Mouse (Mus musculus) midbrain, embryonic 15.5 days (tissue): ENCODE measurements around the gene Tmem243. TPM values are rescaled to one million over a fixed set of nuclear protein-coding genes. Genes with fewer than 3 reads are reported as not detected.

Source experiments
- ATAC-seq: fragments of 200-750 bp; cut with Nextera tagmentation; replicated peaks from 2 replicates; pipeline ENCODE4 v1.8.0; 2017; ENCODE audit warnings: moderate TSS enrichment
- H3K27ac ChIP-seq: fragments of 300-500 bp; sonication (generic); 2 replicates; pipeline ENCODE4 v1.5.1; 2015; ENCODE audit warnings: mild to moderate bottlenecking, inconsistent platforms
- H3K27me3 ChIP-seq: fragments of 300-500 bp; sonication (generic); replicated peaks from 2 replicates; pipeline ENCODE4 v1.6.1; 2015; ENCODE audit warnings: inconsistent platforms
- H3K36me3 ChIP-seq: fragments of 300-500 bp; sonication (generic); replicated peaks from 2 replicates; pipeline ENCODE4 v1.6.1; 2015; ENCODE audit warnings: inconsistent platforms
- H3K4me1 ChIP-seq: fragments of 300-500 bp; sonication (generic); 2 replicates; pipeline ENCODE4 v1.6.1; 2015; ENCODE audit warnings: inconsistent platforms
- H3K4me2 ChIP-seq: fragments of 300-500 bp; sonication (generic); 2 replicates; pipeline ENCODE4 v1.6.1; 2015; ENCODE audit warnings: inconsistent platforms, mild to moderate bottlenecking, moderate library complexity
- H3K4me3 ChIP-seq: fragments of 300-500 bp; sonication (generic); 2 replicates; pipeline ENCODE4 v1.5.1; 2015; ENCODE audit warnings: mild to moderate bottlenecking, inconsistent platforms
- H3K9ac ChIP-seq: fragments of 300-500 bp; sonication (generic); 2 replicates; pipeline ENCODE4 v1.6.1; 2015; ENCODE audit warnings: mild to moderate bottlenecking, inconsistent platforms
- H3K9me3 ChIP-seq: fragments of 300-500 bp; sonication (generic); 2 replicates; pipeline ENCODE4 v1.6.1; 2016; ENCODE audit warnings: inconsistent platforms
- WGBS: fragments of 180-500 bp; shearing (Covaris S2); methylation state at CpG from one replicate; pipeline ENCODE4 v1.1.7; 2015; ENCODE audit warnings: mixed read lengths; 5-methylcytosine and 5-hydroxymethylcytosine counted together
- polyA plus RNA-seq: library from polyadenylated mRNA; unstranded; fragments of >200 nt; fragmentation: Nextera tagmentation; extraction: Ambion mirVana; gene quantifications from 2 replicates; pipeline ENCODE4 v1.2.1, GENCODE M21; 2015

The Tmem243 gene
- polyA plus RNA-seq, 1 experiment from 2014 or later = 11.2 TPM

GRCm38 (mm10) chr5:9111285-9111684 lies 10.8 kb downstream of the Tmem243 start:
- WGBS = 61% methylated on average over 2 of the region's 2 CpGs
- no peak overlapping the region for H3K4me3 ChIP-seq
- H3K36me3 ChIP-seq = no peaks in the 10 kb centered on the region
- no peaks in the 10 kb centered on the region for H3K27me3 ChIP-seq
- no peak overlapping the region for H3K4me2 ChIP-seq
- no peaks in the 10 kb centered on the region for H3K9me3 ChIP-seq
- H3K27ac ChIP-seq = no peak overlapping the region
- no peak for ATAC-seq
- H3K4me1 ChIP-seq = no peaks in the 10 kb centered on the region
- H3K9ac ChIP-seq = no peak overlapping the region

GRCm38 (mm10) chr5:9111759-9112158 lies 11.3 kb downstream of the Tmem243 start:
- WGBS = 17% methylated on average over 5 of the region's 5 CpGs
- H3K27ac ChIP-seq = no peak overlapping the region
- H3K4me1 ChIP-seq = no peaks in the 10 kb centered on the region
- H3K9me3 ChIP-seq = no peaks in the 10 kb centered on the region
- H3K27me3 ChIP-seq = no peaks in the 10 kb centered on the region
- no peak overlapping the region for H3K4me2 ChIP-seq
- H3K36me3 ChIP-seq = no peaks in the 10 kb centered on the region
- ATAC-seq = peak; percentile 76
- no peak overlapping the region for H3K9ac ChIP-seq
- H3K4me3 ChIP-seq = no peak overlapping the region

DNA sequence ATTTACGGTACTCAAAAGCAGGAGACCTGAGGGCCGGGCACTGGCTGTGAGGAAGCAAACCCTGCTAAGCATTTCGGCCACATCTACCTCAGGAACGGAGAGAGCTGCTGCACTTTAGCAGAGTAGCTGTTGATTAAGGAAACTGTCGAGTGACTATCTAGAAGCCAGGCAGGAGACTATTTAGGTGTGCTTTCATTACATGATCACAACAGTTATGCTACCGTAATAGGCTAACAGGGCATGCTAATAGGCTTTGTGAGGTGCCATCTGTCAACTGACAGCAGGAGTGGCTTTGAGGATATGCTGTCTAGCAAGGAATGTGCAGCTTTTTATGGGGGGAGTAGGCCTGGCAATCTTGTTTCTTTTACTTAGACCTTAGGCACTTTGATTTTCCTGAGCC lies 13.7 kb downstream of the Tmem243 start:
- no peak overlapping the region for H3K9ac ChIP-seq
- no peaks in the 10 kb centered on the region for H3K9me3 ChIP-seq
- no peak overlapping the region for H3K4me2 ChIP-seq
- no peak overlapping the region for H3K4me3 ChIP-seq
- no peaks in the 10 kb centered on the region for H3K4me1 ChIP-seq
- H3K27ac ChIP-seq = no peak overlapping the region
- WGBS = 46% methylated on average over 6 of the region's 6 CpGs
- H3K27me3 ChIP-seq = no peaks in the 10 kb centered on the region
- ATAC-seq = peak; percentile 51; the same call in 1 of the 2 replicates
- H3K36me3 ChIP-seq = peaks cover 5% of the 10 kb centered on the region

GRCm38 (mm10) chr5:9124134-9124533 lies 23.7 kb downstream of the Tmem243 start:
- H3K9me3 ChIP-seq = no peaks in the 10 kb centered on the region
- H3K36me3 ChIP-seq = peaks cover 55% of the 10 kb centered on the region
- H3K9ac ChIP-seq = no peak overlapping the region
- H3K4me2 ChIP-seq = no peak overlapping the region
- H3K27me3 ChIP-seq = no peaks in the 10 kb centered on the region
- WGBS = 86% methylated on average over 2 of the region's 2 CpGs
- no peak overlapping the region for H3K4me3 ChIP-seq
- no peak overlapping the region for H3K27ac ChIP-seq
- ATAC-seq = no peak
- no peaks in the 10 kb centered on the region for H3K4me1 ChIP-seq

GRCm38 (mm10) chr5:9128566-9128965 lies 28.1 kb downstream of the Tmem243 start:
- 95% methylated on average over 12 of the region's 12 CpGs for WGBS
- Histone ChIP-seq H3K27ac (no peak overlapping the region), H3K4me1 (no peaks in the 10 kb centered on the region), H3K9ac (no peak overlapping the region), H3K9me3 (no peaks in the 10 kb centered on the region), H3K4me3 (no peak overlapping the region), H3K27me3 (no peaks in the 10 kb centered on the region), H3K4me2 (no peak overlapping the region), H3K36me3 (peaks cover 30% of the 10 kb centered on the region)
- no peak for ATAC-seq

DNA sequence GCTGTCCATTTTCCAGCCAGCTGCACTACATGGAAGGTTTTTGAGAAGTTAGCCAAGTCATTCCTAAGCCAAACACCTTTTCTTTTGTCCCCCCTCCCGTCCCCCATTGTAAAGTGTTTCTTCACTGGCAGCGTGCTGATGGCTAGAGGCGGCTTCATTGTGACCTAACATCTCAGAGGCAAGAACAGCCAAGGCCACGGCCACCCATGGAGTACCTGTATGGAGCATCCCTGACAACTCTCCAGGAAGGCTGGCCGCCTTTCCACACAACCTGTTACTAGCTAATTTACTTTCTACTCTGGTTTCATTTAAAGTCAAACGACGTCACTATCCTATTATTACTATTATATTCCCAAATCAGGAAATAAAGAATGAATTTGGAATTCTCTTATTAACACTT lies 31.3 kb downstream of the Tmem243 start:
- Histone ChIP-seq H3K4me3 (no peak overlapping the region), H3K9ac (no peak overlapping the region), H3K9me3 (no peaks in the 10 kb centered on the region), H3K4me2 (no peak overlapping the region), H3K4me1 (no peaks in the 10 kb centered on the region), H3K27ac (no peak overlapping the region), H3K36me3 (peaks cover 14% of the 10 kb centered on the region; the same call in 1 of the 2 replicates), H3K27me3 (no peaks in the 10 kb centered on the region)
- WGBS = 84% methylated on average over 7 of the region's 7 CpGs
- no peak for ATAC-seq

- ATAC-seq = no peak
These were observed 35.1 kb downstream of the Tmem243 start for GRCm38 (mm10) chr5:9135588-9135987.

DNA sequence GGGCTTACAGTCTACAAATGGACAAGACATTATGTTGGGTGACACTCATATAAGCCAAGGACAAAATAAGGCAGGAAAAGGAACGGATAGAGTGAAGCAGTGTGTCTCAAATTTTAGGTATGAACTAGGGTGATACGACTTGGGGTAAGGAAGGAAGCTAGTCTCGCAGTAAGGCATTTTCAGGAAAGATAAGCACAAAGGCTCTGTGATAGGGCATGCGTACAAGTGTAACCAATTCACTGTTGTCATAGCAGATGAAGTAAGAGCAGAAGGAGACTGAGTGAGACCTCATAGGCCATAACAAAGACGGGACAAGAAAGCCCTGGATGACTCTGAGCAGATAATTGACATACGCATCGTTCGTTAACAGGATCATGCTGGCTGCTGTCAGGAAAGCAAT lies 40.3 kb downstream of the Tmem243 start:
- 89% methylated on average over 8 of the region's 8 CpGs for WGBS
- Histone ChIP-seq H3K4me2 (no peak overlapping the region), H3K36me3 (peaks cover 21% of the 10 kb centered on the region), H3K4me3 (no peak overlapping the region), H3K9ac (no peak overlapping the region), H3K9me3 (no peaks in the 10 kb centered on the region), H3K4me1 (no peaks in the 10 kb centered on the region), H3K27me3 (no peaks in the 10 kb centered on the region), H3K27ac (no peak overlapping the region)
- no peak for ATAC-seq

More at GRCm38 (mm10) chr5:9135588-9135987, 35.1 kb downstream of the Tmem243 start:
- Histone ChIP-seq H3K27me3 (no peaks in the 10 kb centered on the region), H3K4me2 (no peak overlapping the region), H3K4me1 (no peaks in the 10 kb centered on the region), H3K9me3 (no peaks in the 10 kb centered on the region), H3K9ac (no peak overlapping the region), H3K4me3 (no peak overlapping the region), H3K36me3 (peaks cover 19% of the 10 kb centered on the region), H3K27ac (no peak overlapping the region)
- 83% methylated on average over 3 of the region's 3 CpGs for WGBS

DNA sequence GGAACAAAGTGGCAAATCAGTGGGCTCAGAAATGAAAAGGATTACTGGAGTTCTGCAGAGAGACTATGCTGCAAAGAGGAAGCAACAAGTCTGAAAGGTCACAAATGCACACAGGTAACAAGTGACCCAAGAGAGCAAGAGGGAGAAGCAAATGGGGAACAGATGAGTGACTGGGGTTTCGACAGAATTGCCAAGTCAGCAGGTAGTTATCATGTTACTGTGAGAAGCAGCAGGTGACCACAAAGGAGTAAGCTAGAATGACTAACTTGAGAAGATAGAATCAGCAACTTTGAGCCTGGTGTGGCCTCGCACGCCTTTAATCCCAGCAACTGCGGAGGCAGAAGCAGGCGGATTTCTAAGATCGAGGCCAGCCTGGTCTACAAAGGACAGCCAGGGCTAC lies 41.9 kb downstream of the Tmem243 start:
- H3K4me1 ChIP-seq = no peaks in the 10 kb centered on the region
- no peaks in the 10 kb centered on the region for H3K9me3 ChIP-seq
- 91% methylated on average over 6 of the region's 6 CpGs for WGBS
- no peak overlapping the region for H3K9ac ChIP-seq
- no peak overlapping the region for H3K4me3 ChIP-seq
- no peak overlapping the region for H3K4me2 ChIP-seq
- ATAC-seq = no peak
- H3K36me3 ChIP-seq = peaks cover 25% of the 10 kb centered on the region
- H3K27me3 ChIP-seq = no peaks in the 10 kb centered on the region
- no peak overlapping the region for H3K27ac ChIP-seq

GRCm38 (mm10) chr5:9149273-9149850 lies 48.9 kb downstream of the Tmem243 start:
- Histone ChIP-seq H3K4me1 (no peaks in the 10 kb centered on the region), H3K4me2 (no peak overlapping the region), H3K9me3 (no peaks in the 10 kb centered on the region), H3K27me3 (no peaks in the 10 kb centered on the region), H3K4me3 (no peak overlapping the region), H3K9ac (no peak overlapping the region), H3K27ac (no peak overlapping the region), H3K36me3 (peaks cover 18% of the 10 kb centered on the region; the same call in 1 of the 2 replicates)
- 92% methylated on average over 8 of the region's 8 CpGs for WGBS
- no peak for ATAC-seq

DNA sequence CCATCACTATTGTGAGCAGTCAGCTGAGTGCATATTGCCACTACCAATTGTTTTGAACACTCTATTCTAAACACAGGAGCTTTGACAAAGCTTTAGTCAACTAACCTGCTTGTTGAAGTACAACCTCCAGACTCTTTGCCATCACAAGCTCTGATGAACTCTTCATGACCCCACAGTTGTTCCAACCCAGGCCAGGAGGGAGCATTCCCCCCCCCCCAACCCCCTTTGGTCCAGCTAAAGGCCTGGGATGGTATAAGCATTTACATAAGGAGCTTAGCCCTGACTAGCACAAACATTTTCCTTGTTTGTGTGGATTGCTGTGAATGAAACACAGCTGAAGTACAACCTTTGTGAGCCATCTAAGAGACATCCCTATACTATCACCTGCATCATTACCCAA lies 56.3 kb downstream of the Tmem243 start:
- no peak overlapping the region for H3K9ac ChIP-seq
- H3K9me3 ChIP-seq = no peaks in the 10 kb centered on the region
- no peak overlapping the region for H3K4me2 ChIP-seq
- no peak overlapping the region for H3K27ac ChIP-seq
- no peak for ATAC-seq
- no peaks in the 10 kb centered on the region for H3K36me3 ChIP-seq
- no peaks in the 10 kb centered on the region for H3K27me3 ChIP-seq
- peaks cover 18% of the 10 kb centered on the region for H3K4me1 ChIP-seq
- no peak overlapping the region for H3K4me3 ChIP-seq

DNA sequence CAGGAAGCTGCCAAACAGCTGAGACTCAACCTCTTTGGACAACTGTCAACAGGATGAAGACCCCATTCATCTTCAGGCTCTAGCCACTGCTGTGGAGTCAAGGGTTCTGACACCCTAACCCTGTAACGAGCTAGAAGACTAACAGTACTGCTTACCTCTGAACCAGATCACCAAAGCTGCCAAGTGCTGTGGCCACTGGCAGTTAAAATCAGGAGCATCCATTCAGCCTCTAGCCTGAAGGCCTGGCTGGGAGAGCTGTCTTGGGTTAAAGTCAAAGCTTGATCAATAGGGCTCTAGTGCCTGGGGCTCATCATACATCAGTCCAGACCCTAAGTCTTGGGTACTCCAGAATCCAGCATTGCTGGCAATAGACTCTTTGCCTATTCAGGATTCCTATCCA lies 56.9 kb downstream of the Tmem243 start:
- 86% methylated on average over 1 of the region's 1 CpGs for WGBS
- H3K9me3 ChIP-seq = no peaks in the 10 kb centered on the region
- no peak overlapping the region for H3K4me2 ChIP-seq
- no peaks in the 10 kb centered on the region for H3K36me3 ChIP-seq
- ATAC-seq = no peak
- no peak overlapping the region for H3K27ac ChIP-seq
- peaks cover 20% of the 10 kb centered on the region for H3K4me1 ChIP-seq
- no peak overlapping the region for H3K9ac ChIP-seq
- no peak overlapping the region for H3K4me3 ChIP-seq
- H3K27me3 ChIP-seq = no peaks in the 10 kb centered on the region

GRCm38 (mm10) chr5:9160831-9161455 lies 60.5 kb downstream of the Tmem243 start:
- under 1% methylated on average over 52 of the region's 55 CpGs for WGBS
- Histone ChIP-seq H3K27ac (peak overlapping the region; percentile 99), H3K4me3 (peak overlapping the region; percentile 98), H3K4me1 (peaks cover 24% of the 10 kb centered on the region), H3K4me2 (peak overlapping the region; percentile 59), H3K36me3 (no peaks in the 10 kb centered on the region), H3K27me3 (no peaks in the 10 kb centered on the region), H3K9me3 (no peaks in the 10 kb centered on the region), H3K9ac (peak overlapping the region; percentile 94)
- peak; percentile 77 for ATAC-seq
